Mouse (Mus musculus) small intestine, adult 2 months (tissue): ENCODE data around the gene Cplx2. TPM values are rescaled to one million over a fixed set of nuclear protein-coding genes. Genes with fewer than 3 reads are reported as not detected.

Source experiments
- H3K27ac ChIP-seq: fragments of 200-500 bp; 2 replicates; pipeline ENCODE4 v1.5.1; 2012; ENCODE audit warnings: low read depth, low read length, control low read depth, inconsistent platforms; ENCODE audit not compliant: insufficient read depth
- H3K27me3 ChIP-seq: fragments of 200-500 bp; 2 replicates; pipeline ENCODE4 v1.6.1; 2012; ENCODE audit warnings: mild to moderate bottlenecking, moderate library complexity, low read length, inconsistent platforms; ENCODE audit not compliant: control insufficient read depth, insufficient read depth
- H3K36me3 ChIP-seq: fragments of 200-500 bp; 2 replicates; pipeline ENCODE4 v1.6.1; 2012; ENCODE audit warnings: mild to moderate bottlenecking, low read length, control low read depth, inconsistent platforms; ENCODE audit not compliant: control insufficient read depth, insufficient read depth
- H3K4me1 ChIP-seq: fragments of 200-500 bp; 2 replicates; pipeline ENCODE4 v1.6.1; 2012; ENCODE audit warnings: low read length, inconsistent platforms, mixed read lengths; ENCODE audit not compliant: control insufficient read depth, insufficient read depth, insufficient read length
- H3K4me3 ChIP-seq: fragments of 200-500 bp; 2 replicates; pipeline ENCODE4 v1.5.1; 2012; ENCODE audit warnings: low read depth, mild to moderate bottlenecking, control low read depth, inconsistent platforms, low read length, moderate library complexity
- CTCF ChIP-seq: fragments of 200-500 bp; IDR thresholded peaks from 2 replicates; pipeline ENCODE4 v1.5.1; 2012; ENCODE audit warnings: low read depth, mild to moderate bottlenecking, control low read depth, inconsistent platforms, low read length, moderate library complexity, mixed read lengths; ENCODE audit not compliant: insufficient replicate concordance, insufficient read length; ENCODE audit errors: extremely low read depth
- POLR2A ChIP-seq: fragments of 200-500 bp; IDR thresholded peaks from 2 replicates; pipeline ENCODE4 v1.6.1; 2012; ENCODE audit warnings: low read depth, mild to moderate bottlenecking, control low read depth, inconsistent platforms, low read length, moderate library complexity
- WGBS: fragments of 180-500 bp; shearing (Covaris S2); methylation state at CpG from one replicate; pipeline ENCODE4 v1.1.7; 2018; 5-methylcytosine and 5-hydroxymethylcytosine counted together
- polyA plus RNA-seq: library from polyadenylated mRNA; depleted of rRNA; stranded (reverse); fragments of >200 nt; gene quantifications from 2 replicates; pipeline ENCODE4 v1.2.3, GENCODE M21; 2012; rRNA removed

Gene Cplx2
- polyA plus RNA-seq, 1 experiment = 5.5 TPM

DNA sequence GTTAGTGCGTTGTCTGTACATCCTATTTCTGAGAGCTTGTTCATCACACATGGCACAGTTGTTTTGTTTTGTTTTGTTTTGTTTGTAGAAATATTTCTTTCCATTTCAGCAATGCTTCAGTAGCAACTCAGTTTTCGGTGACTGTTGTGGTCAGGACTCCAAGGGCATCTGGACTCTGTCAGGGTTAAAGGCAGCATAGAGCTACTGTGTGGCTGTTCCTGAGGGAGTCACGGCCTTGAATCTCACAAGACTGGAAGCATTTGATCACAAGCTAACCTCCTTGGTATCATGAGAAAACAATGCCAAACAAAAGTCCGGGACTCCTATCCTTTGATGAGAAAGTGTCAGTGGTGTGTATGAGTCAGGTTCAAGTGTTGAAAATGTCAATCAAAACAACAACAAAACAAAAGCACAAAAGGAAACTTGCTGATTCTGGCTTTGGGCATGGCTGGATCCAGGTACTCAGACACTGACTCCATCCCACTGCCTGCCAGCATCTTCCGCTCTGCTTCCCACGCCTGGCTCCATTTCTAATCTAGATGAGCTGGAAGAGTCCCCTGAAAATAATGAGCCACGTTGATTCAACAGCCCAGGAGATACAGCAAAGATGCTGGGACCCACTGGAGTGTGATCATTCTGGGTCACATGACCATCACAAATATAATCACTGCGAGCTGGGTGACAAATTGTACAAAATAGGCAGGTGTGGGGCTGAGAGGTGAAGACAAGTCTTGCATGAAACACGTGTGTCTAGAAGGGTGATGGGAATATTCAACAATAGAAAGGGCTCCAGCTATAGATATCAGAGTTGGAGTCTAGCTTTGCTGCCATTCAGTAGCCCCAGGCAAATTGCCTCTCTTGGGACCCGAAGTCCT lies 55.9 kb downstream of the Cplx2 start:
- H3K36me3 ChIP-seq = no peaks in the 10 kb centered on the region
- no peak overlapping the region for H3K27ac ChIP-seq
- H3K27me3 ChIP-seq = no peaks in the 10 kb centered on the region

DNA sequence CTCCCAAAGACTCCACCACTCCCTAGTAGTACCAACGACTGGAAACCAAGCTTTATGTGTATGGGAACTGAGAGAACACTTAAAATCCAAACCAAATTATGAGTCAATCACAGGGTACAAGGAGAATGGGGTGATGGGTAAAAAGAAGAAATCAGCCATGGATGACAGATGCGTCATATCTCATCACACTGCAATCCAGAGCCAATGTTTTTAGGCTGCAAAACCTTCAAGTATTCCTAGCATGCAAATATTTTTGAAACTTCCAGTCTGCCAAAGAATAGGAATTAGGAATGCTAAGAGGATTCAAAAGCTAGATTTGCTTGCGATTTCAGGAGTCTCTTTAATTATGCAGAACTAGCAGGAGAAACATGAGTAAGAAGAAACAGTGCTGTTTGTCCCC lies 57.6 kb downstream of the Cplx2 start:
- H3K4me3 ChIP-seq = no peak overlapping the region
- H3K27me3 ChIP-seq = no peaks in the 10 kb centered on the region
- H3K4me1 ChIP-seq = peaks cover 3% of the 10 kb centered on the region
- H3K36me3 ChIP-seq = no peaks in the 10 kb centered on the region
- WGBS = 84% methylated on average over 3 of the region's 3 CpGs
- no peak overlapping the region for H3K27ac ChIP-seq
- no peak for TF ChIP-seq POLR2A
- no peak for TF ChIP-seq CTCF

More for the DNA sequence above, 55.9 kb downstream of the Cplx2 start:
- Histone ChIP-seq H3K4me1 (peaks cover 3% of the 10 kb centered on the region), H3K4me3 (no peak overlapping the region)
- TF ChIP-seq POLR2A = no peak
- TF ChIP-seq CTCF = no peak
- 67% methylated on average over 10 of the region's 10 CpGs for WGBS

DNA sequence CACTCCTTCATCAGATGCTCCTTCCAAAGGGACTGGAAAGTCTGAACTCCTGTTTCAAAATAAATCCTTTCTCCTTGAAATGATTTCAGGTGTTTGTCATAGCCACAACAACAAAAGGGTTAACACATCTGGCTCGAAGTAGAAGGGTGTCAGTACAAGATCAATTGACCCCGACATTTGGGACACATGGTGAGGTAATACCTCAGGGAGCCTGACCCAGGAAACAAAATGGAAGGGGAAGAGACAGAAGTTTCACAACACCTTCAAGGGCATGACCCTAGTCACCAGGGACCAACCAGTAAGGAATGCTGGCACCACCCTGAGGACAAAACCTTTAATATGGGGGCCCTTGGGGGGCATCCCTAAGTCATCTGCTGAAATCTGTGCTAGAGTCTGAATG lies 58.9 kb downstream of the Cplx2 start:
- 41% methylated on average over 2 of the region's 2 CpGs for WGBS
- no peaks in the 10 kb centered on the region for H3K36me3 ChIP-seq
- no peak overlapping the region for H3K27ac ChIP-seq
- no peak overlapping the region for H3K4me3 ChIP-seq
- no peaks in the 10 kb centered on the region for H3K27me3 ChIP-seq
- H3K4me1 ChIP-seq = no peaks in the 10 kb centered on the region; the same call in 1 of the 2 replicates
- no peak for TF ChIP-seq CTCF
- TF ChIP-seq POLR2A = no peak

DNA sequence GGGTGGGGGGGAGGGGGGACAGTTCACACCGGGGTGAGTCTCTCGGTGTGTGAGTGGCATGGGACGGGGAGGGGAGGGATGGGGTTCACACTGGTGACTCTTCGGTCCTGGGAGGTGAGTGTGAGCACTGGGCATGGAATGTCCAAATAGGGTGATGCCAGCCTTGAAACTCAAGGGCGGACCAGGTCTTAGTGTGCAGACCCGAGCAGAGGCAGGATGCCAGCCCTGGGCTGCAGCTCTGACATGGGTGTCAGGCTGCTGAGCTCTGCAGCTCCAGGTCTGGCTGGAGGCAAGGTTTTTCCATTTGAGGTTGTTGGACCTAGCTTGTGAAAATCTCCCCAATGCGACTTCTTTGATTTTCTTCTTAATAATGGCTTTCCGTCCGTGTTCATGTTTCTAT lies 60.0 kb downstream of the Cplx2 start:
- no peaks in the 10 kb centered on the region for H3K27me3 ChIP-seq
- 86% methylated on average over 9 of the region's 9 CpGs for WGBS

More for the DNA sequence above, 60.0 kb downstream of the Cplx2 start:
- H3K36me3 ChIP-seq = no peaks in the 10 kb centered on the region
- TF ChIP-seq CTCF (no peak), POLR2A (no peak)
- H3K4me3 ChIP-seq = no peak overlapping the region
- no peak overlapping the region for H3K27ac ChIP-seq
- H3K4me1 ChIP-seq = no peaks in the 10 kb centered on the region

Other genes with a start within 250 kb of the Cplx2 start
- gene Hrh2, start 179.2 kb upstream of the Cplx2 start, polyA plus RNA-seq = 0.62 and 0.70 TPM in 2 replicates
- gene Thoc3, start 97.5 kb downstream of the Cplx2 start, polyA plus RNA-seq = 23.9 and 29.7 TPM in 2 replicates
- 2.1 and 4.0 TPM in 2 replicates for gene Simc1, start 132.4 kb downstream of the Cplx2 start, polyA plus RNA-seq
- 76.2 and 166 TPM in 2 replicates for gene 4833439L19Rik, start 194.1 kb downstream of the Cplx2 start, polyA plus RNA-seq
- gene Arl10, start 203.7 kb downstream of the Cplx2 start, polyA plus RNA-seq = 6.6 and 11.4 TPM in 2 replicates
- 2.3 and 2.4 TPM in 2 replicates for gene Nop16, start 218.7 kb downstream of the Cplx2 start, polyA plus RNA-seq
- gene Higd2a, start 218.9 kb downstream of the Cplx2 start, polyA plus RNA-seq = 93.9 and 163 TPM in 2 replicates
- gene Cltb, start 240.0 kb downstream of the Cplx2 start, polyA plus RNA-seq = 34.7 and 84.6 TPM in 2 replicates